Mouse (Mus musculus): ENCODE data around the gene Dscam. TPM values are rescaled to one million over a fixed set of nuclear protein-coding genes. Genes with fewer than 3 reads are reported as not detected.
A peak's percentile ranks its signal among the peaks of the same experiment; 100 is the strongest.

Dscam gene
- total RNA-seq, 2 experiments from 2014 or later: 0.15 TPM; not detected in 1

GRCm38 (mm10) chr16:96624570-96625411 lies 545.8 kb downstream of the Dscam start:
- peak; percentile 94 for ATAC-seq (replicated peaks; ENCODE audit: poor library complexity, severe bottlenecking)

GRCm38 (mm10) chr16:96620861-96621260 lies 549.7 kb downstream of the Dscam start:
- ATAC-seq (replicated peaks; ENCODE audit: poor library complexity, severe bottlenecking): no peak

- no peak for ATAC-seq (replicated peaks; ENCODE audit: poor library complexity, severe bottlenecking)
Observed at GRCm38 (mm10) chr16:96620402-96620801, 550.1 kb downstream of the Dscam start.

GRCm38 (mm10) chr16:96617772-96618171 lies 552.8 kb downstream of the Dscam start:
- no peak for ATAC-seq (replicated peaks; ENCODE audit: poor library complexity, severe bottlenecking)

DNA sequence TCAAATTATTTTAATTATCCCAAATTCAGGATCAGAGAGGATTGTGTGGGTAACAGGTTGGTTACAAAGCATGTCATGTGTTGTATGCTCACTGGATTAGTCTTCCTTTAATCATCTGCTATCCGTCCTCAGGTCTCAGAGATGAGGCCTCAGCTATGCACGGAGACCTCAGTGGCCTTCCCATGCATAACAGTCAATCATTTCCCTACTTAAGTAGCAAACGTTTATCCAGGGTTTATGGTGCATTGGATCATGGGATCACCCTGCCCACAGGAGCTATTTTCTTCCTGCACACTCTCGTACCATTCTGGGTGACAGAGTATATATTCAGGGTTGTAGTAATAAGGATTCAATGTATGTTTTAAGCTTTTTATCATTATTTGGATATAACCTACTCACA lies 557.3 kb downstream of the Dscam start:
- ATAC-seq (replicated peaks; ENCODE audit: poor library complexity, severe bottlenecking): no peak

- peak; percentile 71 for ATAC-seq (replicated peaks; ENCODE audit: poor library complexity, severe bottlenecking)
Observed at GRCm38 (mm10) chr16:96610806-96611205, 559.7 kb downstream of the Dscam start.

- ATAC-seq (replicated peaks; ENCODE audit: poor library complexity, severe bottlenecking): no peak
Observed at GRCm38 (mm10) chr16:96602206-96602605, 568.3 kb downstream of the Dscam start.

DNA sequence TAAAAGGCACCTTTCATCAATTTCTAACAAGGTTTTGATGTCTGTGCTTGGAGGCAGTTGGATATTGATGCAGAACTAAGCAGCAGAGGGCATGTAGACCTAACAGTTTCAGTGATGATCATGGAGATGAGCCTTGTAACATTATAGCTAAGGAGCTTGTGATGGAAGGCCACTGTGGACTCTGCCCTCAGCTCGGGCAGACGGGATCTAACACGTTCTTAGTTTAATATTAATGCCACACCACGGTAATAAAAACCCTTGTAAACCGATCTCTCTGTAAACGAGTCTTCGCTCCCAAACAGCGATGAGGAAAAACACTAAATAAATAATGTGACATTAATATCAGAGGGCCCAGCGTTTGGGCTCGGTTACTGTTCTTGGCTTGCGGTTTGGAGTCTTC lies 569.8 kb downstream of the Dscam start:
- no peak for ATAC-seq (replicated peaks; ENCODE audit: poor library complexity, severe bottlenecking)

GRCm38 (mm10) chr16:96599401-96600060 lies 571.0 kb downstream of the Dscam start:
- ATAC-seq (replicated peaks; ENCODE audit: poor library complexity, severe bottlenecking): no peak

- ATAC-seq (replicated peaks; ENCODE audit: poor library complexity, severe bottlenecking): no peak
Observed at GRCm38 (mm10) chr16:96575841-96576240, 594.7 kb downstream of the Dscam start.

DNA sequence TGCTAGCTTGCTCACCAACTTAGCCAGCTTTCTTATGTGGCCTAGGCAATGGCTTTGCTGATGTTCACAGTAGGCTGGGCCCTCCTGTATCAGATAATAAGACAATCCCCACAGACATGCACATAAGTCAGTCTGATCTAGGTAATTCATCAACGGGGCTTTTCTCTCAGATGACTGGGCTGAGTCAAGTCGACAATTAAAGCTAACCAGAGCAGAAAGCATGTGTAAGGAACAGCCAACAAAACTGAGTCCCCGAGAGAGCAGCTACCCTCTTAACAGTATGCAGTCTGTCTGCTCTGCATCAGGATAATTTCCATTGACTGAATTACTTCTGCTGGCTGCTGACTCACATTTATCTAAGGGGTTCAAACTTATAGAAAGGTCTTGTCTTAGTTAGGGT lies 603.1 kb downstream of the Dscam start:
- no peak for ATAC-seq (replicated peaks; ENCODE audit: poor library complexity, severe bottlenecking)

- ATAC-seq (replicated peaks; ENCODE audit: poor library complexity, severe bottlenecking): no peak
Observed at GRCm38 (mm10) chr16:96563350-96564257, 606.9 kb downstream of the Dscam start.

DNA sequence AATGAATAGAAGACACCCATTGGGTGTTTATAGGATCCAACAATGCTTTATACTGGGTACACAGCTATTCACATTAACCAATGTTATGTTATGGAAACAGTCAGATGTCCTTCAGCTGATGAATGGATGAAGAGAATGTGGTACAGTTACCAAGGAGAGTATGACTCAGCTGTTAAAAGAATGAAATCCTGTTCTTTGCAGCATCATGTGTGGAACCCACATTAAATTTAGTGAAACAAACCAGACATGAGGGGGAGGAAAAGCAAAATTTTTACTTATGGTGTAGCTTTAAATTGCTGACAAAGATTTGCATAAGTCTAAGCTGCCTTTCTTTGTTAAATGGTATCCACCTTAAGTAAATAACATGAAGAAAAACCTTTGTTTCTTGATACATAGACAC lies 610.8 kb downstream of the Dscam start:
- ATAC-seq (replicated peaks; ENCODE audit: poor library complexity, severe bottlenecking): no peak

- ATAC-seq (replicated peaks; ENCODE audit: poor library complexity, severe bottlenecking): no peak
Observed at GRCm38 (mm10) chr16:96558341-96558740, 612.2 kb downstream of the Dscam start.

- no peak for ATAC-seq (replicated peaks; ENCODE audit: poor library complexity, severe bottlenecking)
Observed at GRCm38 (mm10) chr16:96556621-96557020, 613.9 kb downstream of the Dscam start.

DNA sequence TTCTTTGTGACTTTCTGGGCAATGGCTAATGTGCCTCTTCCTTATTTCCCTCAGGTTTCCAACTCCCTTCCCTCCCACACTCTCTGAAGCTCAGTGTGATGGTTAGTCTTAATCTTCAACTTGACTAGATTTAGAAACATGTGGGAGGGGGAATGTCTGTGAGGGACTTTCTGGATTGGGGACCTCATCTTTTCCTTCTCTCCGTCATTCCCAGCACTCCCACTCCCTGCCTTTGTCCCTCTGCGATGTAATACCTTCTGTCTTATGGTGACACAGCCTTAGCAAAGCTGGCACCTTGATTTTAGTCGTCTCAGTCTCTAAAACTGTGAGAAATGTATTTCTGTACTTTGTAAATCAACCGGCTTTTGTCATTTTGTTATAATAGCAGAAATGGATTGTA lies 615.1 kb downstream of the Dscam start:
- no peak for ATAC-seq (replicated peaks; ENCODE audit: poor library complexity, severe bottlenecking)

DNA sequence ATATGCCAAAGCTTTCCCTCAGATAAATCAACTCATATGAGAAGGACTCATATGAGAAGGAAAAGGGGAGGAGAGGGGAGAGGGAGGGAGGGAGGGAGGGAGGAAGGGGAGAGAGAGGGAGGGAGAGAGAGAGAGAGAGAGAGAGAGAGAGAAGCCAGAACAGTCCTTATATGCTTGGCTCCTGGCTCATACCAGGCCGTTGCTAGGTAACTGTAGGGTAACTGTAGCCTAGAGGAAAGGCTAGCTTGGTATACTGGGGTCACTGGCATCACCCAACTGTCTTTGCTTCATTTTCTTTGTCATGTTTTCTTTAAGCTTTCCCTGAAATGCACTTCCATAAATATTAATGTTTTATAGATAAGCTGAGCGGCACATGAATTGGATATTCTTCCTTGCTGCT lies 617.9 kb downstream of the Dscam start:
- ATAC-seq (replicated peaks; ENCODE audit: poor library complexity, severe bottlenecking): no peak

DNA sequence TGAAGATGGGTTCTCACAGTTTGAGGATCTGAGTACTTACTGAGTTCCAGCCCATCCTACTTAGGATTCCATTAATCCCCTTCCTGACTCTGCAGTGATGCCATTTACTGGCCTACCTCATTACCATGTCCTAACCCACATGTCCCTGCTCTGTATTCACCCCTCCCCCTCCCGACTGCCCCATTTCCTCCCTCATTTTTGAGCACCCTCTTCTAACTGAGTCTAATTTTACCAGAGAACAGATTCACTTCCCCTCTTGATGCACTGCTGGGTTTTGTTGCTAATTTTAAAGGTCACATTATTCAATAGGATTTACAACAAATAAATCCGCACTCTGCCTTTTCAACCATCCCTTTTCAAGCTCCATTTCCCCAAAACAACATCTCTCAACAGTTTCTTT lies 629.5 kb downstream of the Dscam start:
- ATAC-seq (replicated peaks; ENCODE audit: poor library complexity, severe bottlenecking): peak; percentile 93

All from granulocyte monocyte progenitor cell, adult 5-6 weeks (primary cell).